ENCODE assay signal across 7 mouse cellular contexts in the genomic region with DNA sequence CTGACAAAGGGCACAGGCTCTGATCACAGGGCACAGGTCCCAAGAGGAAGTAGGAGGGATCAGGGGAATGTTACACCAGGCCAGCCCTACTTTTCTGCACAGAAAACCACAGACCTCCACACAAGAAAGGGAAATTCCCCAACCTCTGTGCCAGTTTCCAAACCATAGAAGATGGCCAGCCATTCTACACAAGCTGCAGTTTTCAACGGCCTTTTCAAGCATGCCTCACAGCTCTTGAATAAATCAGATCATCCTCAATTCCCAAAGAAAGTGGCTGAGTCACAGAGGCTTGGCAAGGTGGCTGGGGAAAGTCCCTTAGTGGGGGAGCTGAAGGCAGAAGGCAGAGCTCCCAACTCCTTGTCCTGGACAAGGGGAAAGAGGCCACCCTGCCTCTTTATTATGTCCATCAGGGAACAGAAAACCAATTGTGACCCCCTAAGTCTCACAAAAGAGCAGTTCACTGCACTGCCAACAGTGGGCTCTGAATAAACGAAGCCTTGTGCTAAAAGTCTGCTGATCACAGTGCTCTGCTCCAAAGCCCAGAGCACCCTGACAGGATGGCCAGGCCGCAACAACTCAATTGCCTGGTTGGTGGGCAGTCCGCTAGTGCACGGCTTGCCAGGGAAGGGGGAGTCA.
DNase-seq lines count a peak whose midpoint lies in the region; ATAC-seq and TF ChIP-seq lines count a peak whose summit lies in the region.

No protein-coding gene starts in this region.

- WGBS in forebrain, embryonic 15.5 days = 26% methylated on average over 5 of the region's 5 CpGs
- 42% methylated on average over 5 of the region's 5 CpGs for WGBS in midbrain, embryonic 16.5 days
- 67% methylated on average over 5 of the region's 5 CpGs for WGBS in kidney, embryonic 15.5 days

- H3K4me1 ChIP-seq in CH12.LX (ENCODE audit: control insufficient read depth in 1 of 2, insufficient read depth in 2 of 2) = peaks cover 8 to 29% of the 10 kb centered on the region in 2 experiments
- no peaks in the 10 kb centered on the region for H3K4me1 ChIP-seq in forebrain, embryonic 15.5 days
- no peaks in the 10 kb centered on the region for H3K4me1 ChIP-seq in midbrain, embryonic 16.5 days (ENCODE audit: control insufficient read depth, insufficient read depth, low read length)
- H3K4me1 ChIP-seq in kidney, embryonic 15.5 days = no peaks in the 10 kb centered on the region

- no peak for TF ChIP-seq POLR2A in CH12.LX (IDR thresholded peaks at IDR 0.05; ENCODE audit: low read depth, low read length)

- H3K36me3 ChIP-seq in CH12.LX (replicated peaks in 1 of 2; ENCODE audit: control insufficient read depth in 1 of 2, insufficient read depth in 1 of 2, low read length in 1 of 2) = no peaks in the 10 kb centered on the region
- no peaks in the 10 kb centered on the region for H3K36me3 ChIP-seq in forebrain, embryonic 15.5 days
- H3K36me3 ChIP-seq in midbrain, embryonic 16.5 days (ENCODE audit: control insufficient read depth, insufficient read depth, low read length) = no peaks in the 10 kb centered on the region
- H3K36me3 ChIP-seq in kidney, embryonic 15.5 days = no peaks in the 10 kb centered on the region

- TF ChIP-seq RAD21 in CH12.LX (IDR thresholded peaks at IDR 0.05; ENCODE audit: low read depth, low read length) = no peak

- H3K79me2 ChIP-seq in CH12.LX (replicated peaks; ENCODE audit: control insufficient read depth, extremely low read depth, insufficient read depth, poor library complexity, severe bottlenecking) = no peaks in the 10 kb centered on the region

- dilution Hi-C loops in CH12.LX (cut with MboI; ENCODE audit: extremely low pct_ligation_motif_present, extremely low pct_unique_long_range_greater_than_20kb, low sequenced_read_pairs) = no loop called here

- peak; percentile 55 for DNase-seq in CH12.LX (ENCODE audit: extremely low read depth)
- DNase-seq in adrenal gland, adult 8-10 months = peak; percentile 24
- DNase-seq in layer of hippocampus, adult 2 months (ENCODE audit: low spot score in 2 of 2) = peak; percentile 52 to 82
- no peak for DNase-seq in liver

- no peak overlapping the region for H3K4me3 ChIP-seq in CH12.LX (replicated peaks in 1 of 3; ENCODE audit: low read depth in 2 of 3, low read length in 2 of 3, poor library complexity in 1 of 3)
- no peak overlapping the region for H3K4me3 ChIP-seq in forebrain, embryonic 15.5 days
- H3K4me3 ChIP-seq in layer of hippocampus, adult 2 months = no peak overlapping the region
- no peak overlapping the region for H3K4me3 ChIP-seq in midbrain, embryonic 16.5 days (ENCODE audit: low read depth, low read length)
- H3K4me3 ChIP-seq in kidney, embryonic 15.5 days (replicated peaks) = no peak overlapping the region

- peak; percentile 39; the same call in 1 of the 2 replicates for TF ChIP-seq EP300 in CH12.LX (IDR thresholded peaks at IDR 0.05; ENCODE audit: low read length)

- H3K9me3 ChIP-seq in CH12.LX (replicated peaks; ENCODE audit: low read length) = no peaks in the 10 kb centered on the region
- no peaks in the 10 kb centered on the region for H3K9me3 ChIP-seq in forebrain, embryonic 15.5 days
- no peaks in the 10 kb centered on the region for H3K9me3 ChIP-seq in midbrain, embryonic 16.5 days (replicated peaks; ENCODE audit: control insufficient read depth, low read length, poor library complexity, severe bottlenecking)
- no peaks in the 10 kb centered on the region for H3K9me3 ChIP-seq in kidney, embryonic 15.5 days (replicated peaks)

- H3K9ac ChIP-seq in CH12.LX (ENCODE audit: insufficient read depth, low read depth) = no peak overlapping the region
- no peak overlapping the region for H3K9ac ChIP-seq in forebrain, embryonic 15.5 days (replicated peaks)
- no peak overlapping the region for H3K9ac ChIP-seq in midbrain, embryonic 16.5 days (ENCODE audit: low read depth, low read length)
- no peak overlapping the region for H3K9ac ChIP-seq in kidney, embryonic 15.5 days

- peak; percentile 64; the same call in 1 of the 2 replicates for ATAC-seq in forebrain, embryonic 15.5 days (replicated peaks)
- ATAC-seq in midbrain, embryonic 16.5 days = peak; percentile 91
- ATAC-seq in kidney, embryonic 15.5 days (replicated peaks; ENCODE audit: low FRiP score) = no peak

- no peak overlapping the region for H3K4me2 ChIP-seq in CH12.LX (ENCODE audit: insufficient read depth, low read depth, poor library complexity, severe bottlenecking)
- no peak overlapping the region for H3K4me2 ChIP-seq in forebrain, embryonic 15.5 days (replicated peaks)
- no peak overlapping the region for H3K4me2 ChIP-seq in midbrain, embryonic 16.5 days (ENCODE audit: low read length)
- H3K4me2 ChIP-seq in kidney, embryonic 15.5 days = no peak overlapping the region

- TF ChIP-seq CTCF in CH12.LX (conservative IDR thresholded peaks at IDR 0.05 in 1 of 2, IDR thresholded peaks at IDR 0.05 in 1 of 2; ENCODE audit: low read depth in 2 of 2, low read length in 2 of 2) = no peak
- TF ChIP-seq CTCF in layer of hippocampus, adult 2 months (conservative IDR thresholded peaks at IDR 0.05) = peak; percentile 68

- H3K27ac ChIP-seq in CH12.LX (ENCODE audit: insufficient read depth, low read depth) = no peak overlapping the region
- no peak overlapping the region for H3K27ac ChIP-seq in forebrain, embryonic 15.5 days (replicated peaks)
- H3K27ac ChIP-seq in layer of hippocampus, adult 2 months = peak overlapping the region; percentile 90
- no peak overlapping the region for H3K27ac ChIP-seq in midbrain, embryonic 16.5 days (ENCODE audit: low read length)
- H3K27ac ChIP-seq in kidney, embryonic 15.5 days = no peak overlapping the region

- H3K27me3 ChIP-seq in CH12.LX (replicated peaks) = no peaks in the 10 kb centered on the region
- H3K27me3 ChIP-seq in forebrain, embryonic 15.5 days = no peaks in the 10 kb centered on the region
- no peaks in the 10 kb centered on the region for H3K27me3 ChIP-seq in midbrain, embryonic 16.5 days (ENCODE audit: control insufficient read depth, insufficient read depth, low read depth, low read length)
- H3K27me3 ChIP-seq in kidney, embryonic 15.5 days = no peaks in the 10 kb centered on the region

- in situ Hi-C loops in CH12.LX (cut with MboI; ENCODE audit: low pct_ligation_motif_present, low pct_unique_long_range_greater_than_20kb, low sequenced_read_pairs) = no loop called here

TF ChIP-seq in CH12.LX, 34 proteins besides CTCF, POLR2A, EP300 and RAD21:
- TF ChIP-seq ELF1 (IDR thresholded peaks at IDR 0.05; ENCODE audit: low read depth, low read length) (no peak), TBP (conservative IDR thresholded peaks at IDR 0.05; ENCODE audit: low read depth, low read length) (no peak), JUND (conservative IDR thresholded peaks at IDR 0.05; ENCODE audit: low read depth, low read length) (no peak), ZMIZ1 (IDR thresholded peaks at IDR 0.05; ENCODE audit: low read depth, low read length) (no peak), MEF2A (IDR thresholded peaks at IDR 0.05; ENCODE audit: borderline replicate concordance, low read depth, low read length) (no peak), NRF1 (IDR thresholded peaks at IDR 0.05; ENCODE audit: low read depth, low read length) (no peak), IRF4 (IDR thresholded peaks at IDR 0.05; ENCODE audit: low read depth, low read length) (0 out of 2 replicates have a peak, but pooled peaks have one; percentile 14), USF2 (conservative IDR thresholded peaks at IDR 0.05; ENCODE audit: low read depth, low read length) (no peak), KAT2A (IDR thresholded peaks at IDR 0.05; ENCODE audit: insufficient replicate concordance, low read length) (no peak), ETS1 (conservative IDR thresholded peaks at IDR 0.05; ENCODE audit: low read depth, low read length) (no peak), ZNF384 (IDR thresholded peaks at IDR 0.05; ENCODE audit: low read depth, low read length) (no peak), JUN (IDR thresholded peaks at IDR 0.05; ENCODE audit: insufficient read depth, low read depth, low read length) (no peak), E2F4 (IDR thresholded peaks at IDR 0.05; ENCODE audit: insufficient replicate concordance, low read depth, low read length) (no peak), MYC (IDR thresholded peaks at IDR 0.05; ENCODE audit: low read depth, low read length) (no peak), BHLHE40 (IDR thresholded peaks at IDR 0.05; ENCODE audit: low read depth, low read length) (0 out of 2 replicates have a peak, but pooled peaks have one; percentile 7), MAZ (IDR thresholded peaks at IDR 0.05; ENCODE audit: low read depth, low read length) (no peak), POLR2AphosphoS2 (IDR thresholded peaks at IDR 0.05; ENCODE audit: low read depth, low read length) (no peak), MXI1 (IDR thresholded peaks at IDR 0.05; ENCODE audit: low read depth, low read length) (no peak), ZC3H11A (IDR thresholded peaks at IDR 0.05; ENCODE audit: low read depth, low read length) (no peak), USF1 (IDR thresholded peaks at IDR 0.05; ENCODE audit: low read depth, low read length) (no peak), PAX5 (IDR thresholded peaks at IDR 0.05; ENCODE audit: low read length) (no peak), TCF12 (IDR thresholded peaks at IDR 0.05; ENCODE audit: low read depth, low read length) (no peak), MAX (IDR thresholded peaks at IDR 0.05; ENCODE audit: low read length) (0 out of 2 replicates have a peak, but pooled peaks have one; percentile 32), NELFE (IDR thresholded peaks at IDR 0.05; ENCODE audit: low read depth, low read length) (no peak), UBTF (IDR thresholded peaks at IDR 0.05; ENCODE audit: low read depth, low read length) (no peak), SMC3 (IDR thresholded peaks at IDR 0.05; ENCODE audit: low read depth, low read length) (no peak; the same call in 1 of the 2 replicates), SIN3A (IDR thresholded peaks at IDR 0.05; ENCODE audit: low read length) (no peak), CHD2 (IDR thresholded peaks at IDR 0.05; ENCODE audit: low read length) (no peak), ZKSCAN1 (IDR thresholded peaks at IDR 0.05; ENCODE audit: borderline replicate concordance, low read depth, low read length) (no peak), HCFC1 (IDR thresholded peaks at IDR 0.05; ENCODE audit: low read depth, low read length) (no peak), GABPA (IDR thresholded peaks at IDR 0.05; ENCODE audit: insufficient replicate concordance, low read depth, low read length) (no peak), MAFK (IDR thresholded peaks at IDR 0.05; ENCODE audit: insufficient replicate concordance, low read length) (0 out of 2 replicates have a peak, but pooled peaks have one; percentile 6)
